ENCODE assay signal across 11 mouse cellular contexts in genomic region chr5:99380166-99380565, GRCm38 (mm10).
DNase-seq lines count a peak whose midpoint lies in the region; ATAC-seq and TF ChIP-seq lines count a peak whose summit lies in the region.
"Had no signal": no experiment of that assay in that cellular context is flagged by ENCODE, and none has a peak within 500 bp of the region (broad histone marks: within the 10 kb centered on the region; RNA-seq: fewer than 3 reads in every experiment).

No protein-coding gene starts in this region.

- no peak overlapping the region for H3K27ac ChIP-seq in hindbrain, postnatal 0 days
- no peak overlapping the region for H3K27ac ChIP-seq in hindbrain, embryonic 11.5 days (ENCODE audit: low read depth, low read length)

- no peaks in the 10 kb centered on the region for H3K36me3 ChIP-seq in hindbrain, postnatal 0 days (ENCODE audit: insufficient read depth, low read length)
- H3K36me3 ChIP-seq in hindbrain, embryonic 11.5 days (ENCODE audit: control insufficient read depth, insufficient read depth, low read length) = no peaks in the 10 kb centered on the region

- H3K4me1 ChIP-seq in hindbrain, postnatal 0 days (ENCODE audit: insufficient read depth, low read length) = peaks cover 9% of the 10 kb centered on the region; the same call in 1 of the 2 replicates
- H3K4me1 ChIP-seq in hindbrain, embryonic 11.5 days (replicated peaks; ENCODE audit: control insufficient read depth, insufficient read depth, low read length) = no peaks in the 10 kb centered on the region

- no peak overlapping the region for H3K9ac ChIP-seq in hindbrain, postnatal 0 days (replicated peaks; ENCODE audit: low read length)
- H3K9ac ChIP-seq in hindbrain, embryonic 11.5 days (ENCODE audit: low read depth, low read length) = no peak overlapping the region
- H3K9ac ChIP-seq: forebrain, postnatal 0 days had no signal

- ATAC-seq in hindbrain, postnatal 0 days = peak; percentile 36; the same call in 1 of the 2 replicates
- ATAC-seq in hindbrain, embryonic 11.5 days (ENCODE audit: low FRiP score) = no peak
- ATAC-seq in cerebellum, adult (ENCODE audit: insufficient number of reproducible peaks, low FRiP score, low TSS enrichment) = no peak
- ATAC-seq: activated CD4-positive, CD25-positive, alpha-beta regulatory T cell, adult 4 months; forebrain, postnatal 0 days had no signal

- no peak for TF ChIP-seq CTCF in hindbrain, postnatal 0 days (IDR thresholded peaks at IDR 0.05; ENCODE audit: low read depth)

- no peak overlapping the region for H3K4me2 ChIP-seq in hindbrain, postnatal 0 days (ENCODE audit: low read depth, low read length)
- H3K4me2 ChIP-seq in hindbrain, embryonic 11.5 days (replicated peaks; ENCODE audit: low read depth, low read length) = no peak overlapping the region

- H3K9me3 ChIP-seq in hindbrain, postnatal 0 days (ENCODE audit: low read length) = no peaks in the 10 kb centered on the region
- no peaks in the 10 kb centered on the region for H3K9me3 ChIP-seq in hindbrain, embryonic 11.5 days (ENCODE audit: control insufficient read depth, low read length)

- H3K4me3 ChIP-seq in hindbrain, postnatal 0 days (ENCODE audit: low read length) = no peak overlapping the region
- H3K4me3 ChIP-seq in hindbrain, embryonic 11.5 days (ENCODE audit: low read depth, low read length) = no peak overlapping the region

- no peaks in the 10 kb centered on the region for H3K27me3 ChIP-seq in hindbrain, postnatal 0 days (ENCODE audit: insufficient read depth, low read length)
- H3K27me3 ChIP-seq in hindbrain, embryonic 11.5 days (ENCODE audit: control insufficient read depth, insufficient read depth, low read length) = peaks cover 5% of the 10 kb centered on the region

- DNase-seq in hindbrain, postnatal 0 days (ENCODE audit: low spot score) = no peak
- DNase-seq in hindbrain, embryonic 11.5 days (ENCODE audit: low spot score) = no peak
- peak; percentile 43 for DNase-seq in urinary bladder, postnatal 14 days (ENCODE audit: low spot score)
- DNase-seq in urinary bladder, postnatal 36 days (ENCODE audit: low spot score in 2 of 2) = no peak
- peak; percentile 27 for DNase-seq in kidney, postnatal 10 days
- no peak for DNase-seq in cerebellum, postnatal 14 days
- DNase-seq in T-cell, adult 2 months (ENCODE audit: low spot score) = no peak
- DNase-seq: forebrain, postnatal 0 days; lung, adult 18-20 months had no signal

- 45% methylated on average over 12 of the region's 12 CpGs for WGBS in hindbrain, postnatal 0 days
- WGBS in hindbrain, embryonic 11.5 days = 44% methylated on average over 12 of the region's 12 CpGs

Comparison
In these comparisons a context has a peak if more than half of its experiments do, and no peak if none do; other contexts are left out.
1. DNase-seq: peak in urinary bladder, postnatal 14 days (single experiment) and kidney, postnatal 10 days (single experiment); none in hindbrain, postnatal 0 days (single experiment), hindbrain, embryonic 11.5 days (single experiment), urinary bladder, postnatal 36 days (0 of 2), cerebellum, postnatal 14 days (0 of 2) and T-cell, adult 2 months (single experiment).